Mouse (Mus musculus): ENCODE results near the gene 4930519G04Rik. TPM values are rescaled to one million over a fixed set of nuclear protein-coding genes. Genes with fewer than 3 reads are reported as not detected.
"Not testable (repeated sequence)": the region's sequence is repeated elsewhere in the genome, so short reads cannot be mapped to it uniquely, and the experiment has no call there.

The 4930519G04Rik gene
- total RNA-seq, 2 experiments from 2014 or later, result not detected

DNA sequence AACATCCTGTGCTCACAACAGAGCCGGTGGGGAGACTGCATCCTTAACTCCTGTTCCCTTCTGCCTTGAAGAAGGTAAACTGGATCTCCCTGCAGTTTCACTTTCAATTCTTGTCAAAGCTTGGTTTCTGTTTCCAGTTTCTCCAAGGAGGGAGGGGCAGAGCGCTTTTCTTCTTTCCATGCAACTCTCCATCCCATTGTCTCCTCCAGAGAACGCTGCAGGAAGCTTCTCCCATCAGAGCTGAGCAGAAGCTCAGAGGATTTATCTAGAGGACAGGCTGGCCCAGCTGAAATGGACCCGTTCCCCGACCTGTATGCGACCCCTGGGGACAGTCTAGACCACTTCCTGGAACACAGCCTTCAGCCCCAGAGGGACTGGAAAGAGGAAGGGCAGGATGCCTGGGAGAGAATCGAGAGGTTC is 43.9 kb downstream of the 4930519G04Rik start:
- intact Hi-C loops (cut with DNase I), result no loop called here
- DNase-seq, result peak; percentile 12 to 43

DNA sequence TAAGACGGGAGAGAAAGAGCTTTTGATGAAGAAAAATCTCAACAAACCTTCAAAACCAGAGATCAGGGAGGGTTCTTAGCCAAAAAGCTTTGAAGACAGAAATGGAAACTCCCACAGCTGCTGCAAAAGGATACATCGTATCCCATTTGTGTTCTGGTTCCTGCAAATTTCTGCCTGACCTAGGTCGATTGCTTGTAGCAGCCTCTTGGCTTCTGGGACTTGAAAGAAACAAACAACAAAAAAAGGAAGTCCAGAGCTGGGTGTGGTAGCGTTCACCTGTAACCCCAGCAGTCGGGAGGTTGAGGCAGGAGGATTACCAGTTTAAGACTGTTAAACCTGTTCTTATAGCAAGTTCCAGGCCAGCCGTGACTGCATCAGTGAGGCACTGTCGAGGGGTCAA is 45.4 kb downstream of the 4930519G04Rik start:
- intact Hi-C loops (cut with DNase I), result no loop called here
- no peak for DNase-seq

DNA sequence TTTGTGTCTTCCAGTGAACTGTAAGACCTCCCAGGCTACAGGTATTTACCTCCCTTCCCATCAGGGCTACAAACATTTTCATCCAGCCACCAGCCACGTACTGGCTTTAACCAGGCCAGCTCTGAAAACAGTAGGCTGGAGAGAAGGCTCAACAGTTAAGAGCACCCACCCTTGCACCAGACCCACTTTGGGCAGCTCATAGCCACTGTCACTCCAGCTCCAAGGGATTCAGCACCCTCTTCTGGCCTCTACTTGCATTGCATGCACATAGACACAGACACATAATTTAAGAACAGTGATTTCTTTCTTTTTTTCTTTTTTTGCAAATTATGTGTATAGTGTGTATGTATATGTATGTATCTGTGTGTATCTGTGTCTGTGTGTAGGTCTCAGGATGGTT is 48.9 kb downstream of the 4930519G04Rik start:
- DNase-seq, result peak in 1 of 2 experiments; percentile 18
- intact Hi-C loops (cut with DNase I), result no loop called here

DNA sequence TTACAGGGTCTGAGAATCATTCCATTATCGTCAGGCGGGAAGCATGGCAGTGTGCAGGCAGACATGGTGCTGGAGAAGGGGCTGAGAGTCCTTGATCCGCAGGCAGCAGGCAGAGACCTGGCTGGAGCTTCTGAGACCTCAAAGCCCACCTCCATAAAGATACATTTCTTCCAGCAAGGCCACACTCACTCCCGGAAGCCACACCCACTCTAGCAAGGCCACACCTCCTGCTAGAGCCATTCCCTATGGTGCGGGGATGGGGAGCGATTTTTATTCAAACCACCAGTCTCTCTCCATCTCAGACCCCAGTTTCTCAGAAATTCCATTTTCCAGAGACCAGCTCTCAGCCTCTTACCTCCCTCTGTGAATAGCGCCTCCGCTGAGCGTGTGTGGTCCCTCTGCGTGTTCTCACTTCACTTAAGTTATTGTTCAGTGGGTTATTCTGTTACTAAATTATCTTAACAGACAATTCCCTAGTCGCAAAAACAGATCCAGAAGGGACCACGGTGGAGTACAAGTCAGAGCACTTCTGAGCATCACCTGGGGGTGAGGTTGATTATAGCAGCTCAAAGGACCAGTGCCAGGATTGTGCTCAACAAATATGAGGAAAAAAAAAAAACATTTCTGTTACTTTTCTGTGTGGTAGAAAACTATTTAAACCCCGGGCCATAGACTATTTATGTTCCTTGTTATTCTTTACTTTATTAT is 55.3 kb downstream of the 4930519G04Rik start:
- intact Hi-C loops (cut with DNase I), result no loop called here
- no peak for DNase-seq

DNA sequence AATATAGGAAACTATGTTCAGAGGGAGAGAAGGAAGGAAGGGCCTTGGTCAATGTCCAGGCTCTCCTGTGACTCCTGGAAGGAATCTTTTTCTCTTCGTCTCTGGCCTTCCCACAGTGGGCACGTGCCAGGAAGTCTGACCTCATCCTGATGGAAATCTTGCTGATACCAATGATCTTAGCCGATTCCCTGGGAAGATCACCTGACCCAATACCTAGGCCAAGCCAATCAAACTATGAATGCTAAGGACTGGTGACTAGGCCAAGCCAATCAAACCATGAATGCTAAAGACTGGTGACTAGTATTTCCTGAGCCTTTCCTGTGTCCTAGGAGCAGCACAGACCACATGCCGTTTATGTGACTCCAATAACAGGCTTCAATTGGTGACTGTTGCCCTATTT is 60.2 kb downstream of the 4930519G04Rik start:
- DNase-seq, result no peak
- intact Hi-C loops (cut with DNase I), result no loop called here

DNA sequence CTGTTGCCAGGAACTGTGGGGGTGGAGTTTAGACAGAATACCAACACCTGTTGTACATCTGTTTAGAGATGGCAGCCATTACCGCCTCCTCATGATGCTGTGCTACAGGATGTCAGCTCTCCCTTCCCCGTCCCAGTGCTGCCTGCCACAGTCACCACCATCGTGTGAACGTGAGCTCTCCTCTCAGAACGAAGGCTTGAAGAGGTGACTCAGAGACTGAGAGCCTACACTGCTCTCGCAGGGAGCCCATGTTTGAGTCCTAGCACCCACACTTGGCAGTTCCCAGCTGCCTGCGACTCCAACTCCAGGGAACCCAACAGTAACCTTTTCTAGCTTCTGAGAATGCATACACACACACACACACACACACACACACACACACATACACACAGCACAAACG is 61.4 kb downstream of the 4930519G04Rik start:
- intact Hi-C loops (cut with DNase I), result no loop called here
- no peak for DNase-seq

DNA sequence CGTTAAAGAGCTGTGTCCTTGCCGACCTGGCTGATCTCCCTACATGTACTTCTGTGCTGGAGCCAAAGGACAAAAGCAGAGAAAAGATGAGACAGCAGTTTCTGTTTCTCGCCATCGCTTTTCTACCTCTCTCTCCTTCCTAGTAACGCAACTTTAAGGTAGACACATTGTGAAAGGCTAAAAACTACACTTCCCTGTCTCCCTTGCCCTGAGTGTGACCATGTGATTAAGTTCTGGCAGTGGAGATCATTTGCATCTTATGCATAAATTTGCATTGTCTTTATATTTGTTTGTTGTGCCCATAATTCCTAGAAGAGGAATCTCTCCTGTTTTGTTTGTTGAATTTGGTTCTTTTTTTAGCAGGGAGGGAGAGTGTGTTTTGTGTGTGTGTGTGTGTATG is 62.4 kb downstream of the 4930519G04Rik start:
- intact Hi-C loops (cut with DNase I), result no loop called here
- DNase-seq, result no peak

DNA sequence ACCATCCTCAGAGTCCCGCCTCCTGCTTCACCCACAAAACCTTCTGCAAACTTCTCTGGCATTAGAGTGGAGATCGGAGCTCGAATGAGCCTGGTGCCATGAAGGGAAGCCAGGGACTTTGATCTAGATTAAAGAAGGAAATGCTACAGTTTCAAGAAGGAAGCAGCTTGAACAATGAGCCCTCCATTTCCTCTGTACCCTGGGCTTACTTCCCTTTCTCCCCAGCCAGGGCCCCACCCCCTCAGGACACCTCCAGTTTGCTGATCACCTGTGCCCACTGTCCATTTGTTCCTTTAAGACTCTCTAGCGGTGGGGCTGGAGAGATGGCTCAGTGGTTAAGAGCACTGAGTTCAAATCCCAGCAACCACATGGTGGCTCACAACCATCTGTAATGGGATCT is 63.3 kb downstream of the 4930519G04Rik start:
- DNase-seq, result no peak
- intact Hi-C loops (cut with DNase I), result no loop called here

DNA sequence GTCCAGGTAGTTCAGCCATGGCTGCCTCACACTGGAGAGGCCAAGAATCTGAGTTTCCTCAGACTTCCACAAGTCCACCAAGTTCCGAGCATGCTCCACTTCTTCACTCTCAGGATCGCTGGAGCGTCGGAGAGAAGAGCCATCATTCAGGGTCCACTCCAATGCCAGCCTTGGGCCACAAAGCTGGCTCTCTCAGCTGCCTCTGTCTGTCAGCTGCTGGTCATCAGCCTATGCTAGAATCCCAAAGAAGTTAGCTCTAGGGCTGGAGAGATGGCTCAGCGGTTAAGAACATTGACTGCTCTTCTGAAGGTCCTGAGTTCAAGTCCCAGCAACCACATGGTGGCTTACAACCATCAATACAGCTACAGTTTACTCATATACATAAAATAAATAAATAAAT is 63.9 kb downstream of the 4930519G04Rik start:
- intact Hi-C loops (cut with DNase I); DNase-seq: not testable (repeated sequence)

DNA sequence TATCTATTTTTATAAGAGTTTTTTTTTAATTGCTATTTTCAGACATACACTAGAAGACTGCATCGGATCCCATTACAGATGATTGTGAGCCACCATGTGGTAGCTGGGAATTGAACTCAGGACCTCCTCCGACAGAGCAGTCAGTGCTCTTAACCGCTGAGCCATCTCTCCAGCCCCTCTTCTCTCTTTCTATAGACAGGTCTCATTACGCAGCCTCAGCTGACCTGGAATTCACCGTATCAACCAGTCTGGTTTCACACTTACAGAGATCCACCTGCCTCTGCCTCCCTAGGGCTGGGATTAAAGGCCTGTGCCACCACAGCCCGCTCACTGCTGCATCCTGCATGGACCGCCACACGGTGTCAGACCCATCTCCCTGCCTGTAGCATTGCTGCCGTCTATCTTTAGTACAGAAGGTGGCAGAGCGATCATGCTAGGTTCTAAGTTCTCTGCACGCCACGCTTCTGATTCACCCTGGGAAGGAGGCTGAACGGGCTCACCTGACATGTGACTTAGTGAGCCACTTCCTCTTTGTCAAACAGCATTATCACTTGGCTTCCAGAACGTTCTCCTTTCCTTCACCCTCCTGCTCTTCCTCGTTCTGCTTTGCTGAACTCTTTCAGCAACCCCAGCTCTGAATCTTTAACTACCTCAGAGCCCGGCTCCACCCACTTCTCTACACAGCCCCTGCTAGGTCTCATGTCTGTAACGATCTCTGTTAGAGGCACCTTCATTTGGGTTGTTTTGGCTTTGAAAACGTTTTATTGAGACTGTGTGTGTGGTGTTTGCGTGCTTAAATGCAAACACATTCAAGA is 68.3 kb downstream of the 4930519G04Rik start:
- intact Hi-C loops (cut with DNase I), result no loop called here

DNA sequence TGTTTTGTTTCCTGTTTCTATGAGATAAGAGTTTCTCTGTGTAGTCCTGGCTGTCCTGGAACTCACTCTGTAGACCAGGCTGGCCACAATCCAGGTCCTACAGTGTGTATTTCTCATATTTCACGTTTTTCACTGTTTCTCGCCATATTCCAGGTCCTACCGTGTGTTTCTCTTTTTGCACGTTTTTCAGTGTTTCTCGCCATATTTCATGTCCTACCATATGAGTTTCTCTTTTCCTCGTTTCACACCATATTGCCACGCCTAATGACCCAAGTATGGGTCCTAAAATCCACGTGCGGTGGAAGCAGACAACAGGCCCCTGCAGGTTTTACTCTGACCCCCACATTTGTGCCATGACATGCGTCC is 68.9 kb downstream of the 4930519G04Rik start:
- intact Hi-C loops (cut with DNase I), result no loop called here
- no peak for DNase-seq

More for the DNA sequence above, 68.3 kb downstream of the 4930519G04Rik start:
- no peak for DNase-seq

DNA sequence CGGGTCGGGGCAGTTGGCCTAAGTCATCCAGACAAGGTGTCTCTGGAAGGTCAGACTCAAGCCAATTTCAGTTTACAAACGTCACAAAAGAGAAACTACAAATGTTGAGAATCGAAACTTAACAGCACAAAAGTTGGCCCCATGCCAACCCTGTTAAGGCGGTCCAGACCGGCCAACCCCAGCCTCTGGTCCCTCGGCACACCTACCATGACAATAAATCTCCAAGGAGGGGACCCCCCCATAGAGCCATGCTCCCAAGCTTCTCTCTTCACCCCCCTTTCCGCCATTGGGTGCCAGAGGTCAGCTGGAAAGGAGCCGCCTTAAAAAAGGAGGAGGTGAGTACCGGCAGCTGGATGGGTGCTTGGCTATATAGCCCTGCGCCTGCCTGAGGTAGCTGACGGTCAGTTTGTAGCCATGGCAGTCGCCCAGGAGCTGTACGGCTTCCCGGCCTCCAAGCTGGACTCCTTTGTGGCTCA is 69.6 kb downstream of the 4930519G04Rik start, which contains the start of gene Oasl1:
TSS of gene Oasl1 (plus strand) at position 243 of the 476 bp plus-strand sequence.
- intact Hi-C loops (cut with DNase I), result no loop called here
- DNase-seq, result peak; percentile 45 to 59

DNA sequence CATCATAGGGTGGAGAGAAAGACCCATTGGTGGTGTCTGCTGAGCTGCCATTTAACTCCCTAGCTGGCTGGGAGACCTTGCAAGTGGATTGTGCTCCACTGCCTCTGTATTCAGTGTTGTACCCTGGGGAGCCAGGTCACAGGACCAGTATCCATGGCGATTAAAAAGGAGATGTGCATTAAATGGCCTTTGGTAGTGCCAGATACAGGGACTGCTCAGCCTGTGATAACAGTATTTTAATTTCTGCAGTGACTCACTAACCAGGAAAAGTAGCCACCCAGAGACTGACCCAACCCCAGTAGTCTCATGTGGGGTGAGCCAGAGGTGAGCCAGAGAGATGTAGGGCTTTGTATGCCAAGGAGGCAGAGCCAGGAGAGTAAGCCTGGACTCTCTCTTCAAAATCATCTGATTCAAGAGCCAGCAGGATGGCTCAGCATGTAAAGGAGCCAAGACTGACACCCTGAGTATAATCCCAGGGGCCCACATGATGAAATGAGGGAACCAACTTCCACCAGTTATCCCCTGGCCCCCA is 72.8 kb downstream of the 4930519G04Rik start:
- DNase-seq, result no peak
- intact Hi-C loops (cut with DNase I), result no loop called here

DNA sequence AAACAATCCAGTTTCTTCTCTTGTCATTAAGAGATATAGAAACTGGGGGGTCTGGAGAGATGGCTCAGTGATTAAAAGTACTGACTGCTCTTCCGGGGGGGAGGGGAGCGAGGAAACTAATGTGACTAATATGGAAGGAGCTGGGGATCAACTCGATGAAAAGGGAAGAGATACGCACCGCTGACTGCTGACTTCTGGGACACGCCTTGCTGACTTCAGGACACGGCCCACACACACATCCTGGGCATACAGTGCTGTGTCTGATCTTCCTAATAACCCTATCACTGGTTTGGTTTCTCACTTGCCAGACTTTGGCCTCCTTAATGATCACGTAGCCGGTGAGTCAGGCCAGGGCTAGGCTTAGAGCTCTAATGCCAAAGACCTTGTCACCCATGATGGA is 73.3 kb downstream of the 4930519G04Rik start:
- intact Hi-C loops (cut with DNase I), result no loop called here
- no peak for DNase-seq

DNA sequence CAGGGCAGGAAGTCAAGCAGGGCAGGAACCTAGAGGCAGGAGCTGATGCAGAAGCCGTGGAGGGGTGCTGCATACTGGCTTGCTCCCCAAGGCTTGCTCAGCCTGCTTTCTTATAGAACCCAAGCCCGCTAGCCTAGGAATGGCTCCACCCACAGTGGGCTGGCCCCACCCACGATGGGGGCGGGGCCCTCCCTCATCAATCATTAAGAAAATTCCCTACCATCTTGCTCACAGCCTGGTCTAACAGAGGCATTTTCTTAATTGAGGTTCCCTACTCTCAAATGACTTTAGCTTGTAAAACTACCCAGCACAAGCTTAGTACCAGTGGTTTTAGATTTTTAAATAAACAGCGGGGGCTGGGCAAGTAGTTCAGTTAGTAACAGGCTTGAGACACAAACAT is 78.2 kb downstream of the 4930519G04Rik start:
- intact Hi-C loops (cut with DNase I), result no loop called here

DNA sequence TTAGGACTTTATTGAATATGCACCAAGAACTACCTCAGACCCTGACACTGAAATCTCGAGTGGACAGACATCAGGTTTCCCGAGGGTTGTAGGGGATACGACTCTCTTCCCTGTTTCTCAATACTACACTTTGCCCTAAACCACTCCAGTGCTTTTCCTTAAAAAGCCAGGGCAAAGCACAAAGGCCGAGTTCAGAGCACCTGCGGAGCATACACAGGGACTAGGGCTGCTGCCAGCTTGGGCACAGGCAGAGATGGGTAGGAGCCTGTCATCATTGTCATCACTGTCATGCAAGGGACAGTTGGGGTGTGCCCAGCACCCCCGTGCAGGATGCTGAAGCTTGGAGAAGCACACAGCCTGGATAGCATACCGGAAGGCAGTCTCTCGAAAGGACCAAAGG is 79.7 kb downstream of the 4930519G04Rik start:
- no peak for DNase-seq
- intact Hi-C loops (cut with DNase I), result no loop called here

More for the DNA sequence above, 78.2 kb downstream of the 4930519G04Rik start:
- no peak for DNase-seq

Small RNA genes within 50 kb of the gene (microRNA-seq; reads per million reads assigned to microRNA genes)
- gene Mir6240, result 5.0 to 13.4 reads per million in 2 experiments

Other genes starting within 250 kb of the 4930519G04Rik start
- 1 to 10 TPM in 1 of 2 experiments, under 1 TPM in 1; 0.87 to 2.1 TPM for gene Trpv4, start 195.2 kb upstream of the 4930519G04Rik start, total RNA-seq (2021)
- 1 to 10 TPM; 7.3 to 7.9 TPM for gene Gltp, start 162.7 kb upstream of the 4930519G04Rik start, total RNA-seq (2021)
- 1 to 10 TPM; 2.7 to 2.9 TPM for gene Tchp, start 145.9 kb upstream of the 4930519G04Rik start, total RNA-seq (2021)
- 10 to 100 TPM; 18.8 to 21.4 TPM for gene Ankrd13a, start 79.0 kb upstream of the 4930519G04Rik start, total RNA-seq (2021)
- 10 to 100 TPM; 15.9 to 17.4 TPM for gene Git2, start 78.1 kb upstream of the 4930519G04Rik start, total RNA-seq (2021)
- gene 1500011B03Rik, start 30.2 kb upstream of the 4930519G04Rik start, total RNA-seq (2021), result 1 to 10 TPM; 4.9 to 5.2 TPM
- not detected for gene Gm9936, start 5.0 kb downstream of the 4930519G04Rik start, total RNA-seq (2021)
- 1 to 10 TPM; 1.2 to 2.7 TPM for gene Oasl2, start 43.3 kb downstream of the 4930519G04Rik start, total RNA-seq (2021)
- under 1 TPM in 1 of 2 experiments, not detected in 1; 0.59 TPM for gene Oasl1, start 69.6 kb downstream of the 4930519G04Rik start, total RNA-seq (2021)
- 10 to 100 TPM; 19.2 to 23.1 TPM for gene 2210016L21Rik, start 88.5 kb downstream of the 4930519G04Rik start, total RNA-seq (2021)
- not detected for gene Hnf1a, start 117.4 kb downstream of the 4930519G04Rik start, total RNA-seq (2021)
- gene Sppl3, start 157.5 kb downstream of the 4930519G04Rik start, total RNA-seq (2021), result 10 to 100 TPM; 19.6 to 21.3 TPM
- not detected for gene Gm10401, start 244.6 kb downstream of the 4930519G04Rik start, total RNA-seq (2021)